Mouse (Mus musculus) heart, adult 2 months (tissue): ENCODE results near the gene Mapk7. TPM values are rescaled to one million over a fixed set of nuclear protein-coding genes. Genes with fewer than 3 reads are reported as not detected.

Experiments used
- DNase-seq, 2 experiments: peaks; one replicate each; pipeline ENCODE4 v3.0.0; 2021
- H3K27ac ChIP-seq: fragments of 200-600 bp; 2 replicates; pipeline ENCODE4 v1.8.1; 2022
- H3K27me3 ChIP-seq: fragments of 200-500 bp; 2 replicates; pipeline ENCODE4 v1.6.1; 2012; ENCODE audit warnings: mild to moderate bottlenecking, low read length, inconsistent platforms, mixed read lengths; ENCODE audit not compliant: control insufficient read depth, insufficient read depth
- H3K36me3 ChIP-seq: fragments of 200-500 bp; 2 replicates; pipeline ENCODE4 v1.6.1; 2012; ENCODE audit warnings: low read length, inconsistent platforms; ENCODE audit not compliant: control insufficient read depth, insufficient read depth
- H3K4me1 ChIP-seq: fragments of 200-500 bp; 2 replicates; pipeline ENCODE4 v1.6.1; 2011; ENCODE audit warnings: low read length; ENCODE audit not compliant: control insufficient read depth, insufficient read depth
- H3K4me3 ChIP-seq: fragments of 200-600 bp; 2 replicates; pipeline ENCODE4 v1.8.1; 2022
- H3K79me2 ChIP-seq: fragments of 200-500 bp; replicated peaks from 2 replicates; pipeline ENCODE4 v1.6.1; 2012; ENCODE audit warnings: mild to moderate bottlenecking, inconsistent platforms, low read length, moderate library complexity, mixed read lengths; ENCODE audit not compliant: control insufficient read depth, insufficient read depth
- H3K9ac ChIP-seq: fragments of 200-500 bp; 2 replicates; pipeline ENCODE4 v1.6.1; 2012; ENCODE audit warnings: low read depth, mild to moderate bottlenecking, control low read depth, inconsistent platforms, low read length, mixed read lengths
- CTCF ChIP-seq: fragments of 200-600 bp; IDR thresholded peaks from 2 replicates; pipeline ENCODE4 v1.8.1; 2022; ENCODE audit warnings: antibody characterized with exemption, mild to moderate bottlenecking, moderate library complexity
- EP300 ChIP-seq: fragments of 200-500 bp; IDR thresholded peaks from 2 replicates; pipeline ENCODE4 v1.6.1; 2011; ENCODE audit warnings: low read depth, low read length, control low read depth; ENCODE audit not compliant: insufficient read depth
- POLR2A ChIP-seq: fragments of 200-500 bp; IDR thresholded peaks from 2 replicates; pipeline ENCODE4 v1.6.1; 2011; ENCODE audit warnings: mild to moderate bottlenecking, low read depth, low read length, control low read depth; ENCODE audit not compliant: insufficient read depth
- WGBS: fragments of 180-500 bp; shearing (Covaris S2); methylation state at CpG from one replicate; pipeline ENCODE4 v1.1.7; 2018; 5-methylcytosine and 5-hydroxymethylcytosine counted together
- intact Hi-C: fragments of 180-260 bp; cut with DNase I; formaldehyde crosslinking; loops from one replicate; pipeline ENCODE4 v1.15.1; 2025
- long read RNA-seq: library from polyadenylated mRNA; stranded (forward); transcript quantifications from one replicate; pipeline ENCODE4 v2.0.0, GENCODE M21; 2021
- polyA plus RNA-seq: library from polyadenylated mRNA; depleted of rRNA; stranded (reverse); fragments of >200 nt; gene quantifications from 2 replicates; pipeline ENCODE4 v1.2.3, GENCODE M21; 2012; rRNA removed
- total RNA-seq, 2 experiments: library from RNA; stranded (reverse); gene quantifications; 2 replicates each; pipeline ENCODE4 v1.2.3; 2021

Gene Mapk7
- 1 to 10 TPM; 5.5 to 6.0 TPM for total RNA-seq
- polyA plus RNA-seq = 11.9 and 12.6 TPM in 2 replicates
- long read RNA-seq, partial matches to known transcripts = 3 of 12 reads
- long read RNA-seq, other reads (novel, unspliced or antisense) = 5 of 12 reads

- WGBS = under 1% methylated on average over 58 of the region's 62 CpGs
- Histone ChIP-seq H3K4me3 (peak within 1 kb of the TSS; percentile 82), H3K36me3 (no peaks in the 10 kb centered on the region), H3K27me3 (no peaks in the 10 kb centered on the region), H3K9ac (peak within 1 kb of the TSS; percentile 84), H3K27ac (peak within 1 kb of the TSS; percentile 90), H3K4me1 (peaks cover 5% of the 10 kb centered on the region), H3K79me2 (no peaks in the 10 kb centered on the region)
- DNase-seq = peak; percentile 95 to 98
- intact Hi-C loops = loop anchor here (5.0 kb wide), 1 partner anchor 317 kb away; the partner anchor contains the start of gene Usp22
- TF ChIP-seq EP300 (peak; percentile 53; the same call in 1 of the 2 replicates), CTCF (no peak), POLR2A (peak; percentile 58)
These were observed at the start of gene Mapk7 for GRCm38 (mm10) chr11:61494129-61494997. Gene Mapk7, minus strand, starts transcription at chr11:61494406.

- H3K4me3 ChIP-seq = no peak overlapping the region
- TF ChIP-seq CTCF (no peak), POLR2A (no peak), EP300 (no peak)
- H3K79me2 ChIP-seq = peaks cover 9% of the 10 kb centered on the region
- intact Hi-C loops = no loop called here
- DNase-seq = no peak
- no peak overlapping the region for H3K9ac ChIP-seq
- peaks cover 22% of the 10 kb centered on the region for H3K4me1 ChIP-seq
- H3K27ac ChIP-seq = peak overlapping the region; percentile 16; the same call in 1 of the 2 replicates
- H3K36me3 ChIP-seq = peaks cover 45% of the 10 kb centered on the region
- no peaks in the 10 kb centered on the region for H3K27me3 ChIP-seq
- WGBS = 95% methylated on average over 2 of the region's 2 CpGs
These were observed 46.9 kb upstream of the Mapk7 start for GRCm38 (mm10) chr11:61541106-61541505.

DNA sequence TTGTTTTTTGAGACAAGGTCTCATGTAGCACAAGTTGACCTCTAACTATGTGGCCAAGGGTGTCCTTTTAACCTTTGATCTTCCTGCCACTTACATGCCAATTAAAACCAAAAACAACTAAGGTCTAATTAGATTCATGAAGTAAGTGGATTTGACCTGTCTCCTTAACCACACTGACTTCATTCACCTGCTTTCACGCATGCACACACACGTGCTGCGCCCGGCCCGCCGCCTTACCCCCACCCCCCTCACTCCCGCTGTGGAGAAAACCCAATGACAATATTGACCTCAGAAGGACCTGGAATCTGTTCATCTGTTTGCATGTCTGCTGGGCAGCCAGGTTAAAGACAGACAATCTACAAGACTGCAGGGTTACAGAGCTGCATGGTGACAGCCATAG, 46.4 kb upstream of the Mapk7 start:
- no peak for DNase-seq
- H3K36me3 ChIP-seq = peaks cover 43% of the 10 kb centered on the region
- peaks cover 7% of the 10 kb centered on the region for H3K79me2 ChIP-seq
- H3K27me3 ChIP-seq = no peaks in the 10 kb centered on the region
- no peak overlapping the region for H3K4me3 ChIP-seq
- no peak overlapping the region for H3K27ac ChIP-seq
- peaks cover 22% of the 10 kb centered on the region for H3K4me1 ChIP-seq
- no peak overlapping the region for H3K9ac ChIP-seq
- 92% methylated on average over 7 of the region's 7 CpGs for WGBS
- intact Hi-C loops = no loop called here
- TF ChIP-seq CTCF = no peak
- no peak for TF ChIP-seq EP300

DNA sequence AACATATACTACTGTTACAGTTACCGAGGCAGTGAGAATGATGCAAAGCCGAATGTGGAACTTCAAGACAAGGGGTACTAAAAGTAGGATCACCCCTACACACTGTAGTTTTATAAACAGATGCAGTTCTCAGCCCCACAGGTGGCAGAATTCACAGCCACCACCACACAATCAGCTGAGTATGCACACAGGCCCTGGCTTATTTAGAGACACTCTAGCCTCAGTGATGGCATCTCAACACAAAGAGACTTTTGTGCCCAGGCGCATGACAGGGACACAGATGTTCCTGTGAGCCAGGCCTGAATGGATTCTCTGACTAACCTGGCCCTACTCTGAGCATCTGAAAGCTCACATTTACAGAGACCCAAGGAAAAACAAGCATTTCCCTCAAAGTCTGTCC, 43.2 kb upstream of the Mapk7 start:
- Histone ChIP-seq H3K79me2 (no peaks in the 10 kb centered on the region), H3K4me1 (peaks cover 35% of the 10 kb centered on the region), H3K36me3 (peaks cover 44% of the 10 kb centered on the region), H3K9ac (no peak overlapping the region), H3K27ac (peak overlapping the region; percentile 62), H3K4me3 (no peak overlapping the region), H3K27me3 (no peaks in the 10 kb centered on the region)
- intact Hi-C loops = no loop called here
- no peak for DNase-seq
- TF ChIP-seq EP300 (no peak), CTCF (no peak), POLR2A (no peak)
- WGBS = 69% methylated on average over 3 of the region's 3 CpGs

DNA sequence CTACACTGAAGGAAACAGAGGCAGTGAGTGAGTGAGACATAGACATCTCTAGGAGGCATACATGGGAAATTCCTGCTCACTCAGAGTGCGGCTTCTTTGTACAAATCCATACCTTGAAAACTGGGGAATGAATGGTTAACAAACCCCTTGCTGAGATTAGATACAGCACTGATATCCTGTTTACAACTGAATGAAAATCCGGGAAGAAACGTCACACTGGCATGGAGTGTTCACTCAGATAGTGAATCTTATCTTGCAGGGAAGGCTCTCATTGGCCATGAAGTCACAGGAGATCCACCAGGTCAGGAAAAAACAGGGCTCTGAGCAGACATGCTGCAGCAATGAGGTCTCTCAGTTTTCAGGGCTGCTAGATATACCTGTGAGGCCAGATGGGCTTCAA, 42.7 kb upstream of the Mapk7 start:
- Histone ChIP-seq H3K4me1 (peaks cover 32% of the 10 kb centered on the region), H3K79me2 (no peaks in the 10 kb centered on the region), H3K27ac (peak overlapping the region; percentile 62), H3K4me3 (no peak overlapping the region), H3K36me3 (peaks cover 47% of the 10 kb centered on the region), H3K9ac (no peak overlapping the region), H3K27me3 (no peaks in the 10 kb centered on the region)
- intact Hi-C loops = no loop called here
- 36% methylated on average over 3 of the region's 3 CpGs for WGBS
- TF ChIP-seq POLR2A = no peak
- TF ChIP-seq EP300 = no peak
- no peak for TF ChIP-seq CTCF
- DNase-seq = no peak

- TF ChIP-seq EP300 = no peak
- TF ChIP-seq CTCF = 0 out of 2 replicates have a peak, but pooled peaks have one; percentile 14
- TF ChIP-seq POLR2A = no peak
- Histone ChIP-seq H3K27ac (peak overlapping the region; percentile 82), H3K4me3 (no peak overlapping the region), H3K9ac (no peak overlapping the region), H3K36me3 (peaks cover 48% of the 10 kb centered on the region), H3K79me2 (no peaks in the 10 kb centered on the region), H3K27me3 (no peaks in the 10 kb centered on the region), H3K4me1 (peaks cover 31% of the 10 kb centered on the region)
- 35% methylated on average over 1 of the region's 1 CpGs for WGBS
- intact Hi-C loops = no loop called here
- no peak for DNase-seq
These were observed 41.3 kb upstream of the Mapk7 start for GRCm38 (mm10) chr11:61535530-61535929.
